In genomic region chr2:35878506-35878905, GRCm38 (mm10) we compare ENCODE assay signal across 22 mouse cellular contexts.
DNase-seq lines count a peak whose midpoint lies in the region; ATAC-seq and TF ChIP-seq lines count a peak whose summit lies in the region.
"Had no signal": no experiment of that assay in that cellular context is flagged by ENCODE, and none has a peak within 500 bp of the region (broad histone marks: within the 10 kb centered on the region; RNA-seq: fewer than 3 reads in every experiment).

No protein-coding gene starts in this region.

- no peak for TF ChIP-seq CTCF in cerebellum, adult 2 months (IDR thresholded peaks at IDR 0.05; ENCODE audit: borderline replicate concordance, insufficient read depth, low read depth, low read length)

- peak overlapping the region; percentile 69 for H3K4me3 ChIP-seq in megakaryocyte, embryonic 14.5 days (replicated peaks)
- H3K4me3 ChIP-seq in cerebellum, adult 2 months (replicated peaks; ENCODE audit: insufficient read depth, low read depth, low read length), result no peak overlapping the region
- no peak overlapping the region for H3K4me3 ChIP-seq in hindbrain, embryonic 14.5 days (replicated peaks; ENCODE audit: low read length)

- 98% methylated on average over 3 of the region's 3 CpGs for WGBS in cerebellum, adult 2 months
- 98% methylated on average over 3 of the region's 3 CpGs for WGBS in hindbrain, embryonic 14.5 days

- no peaks in the 10 kb centered on the region for H3K27me3 ChIP-seq in megakaryocyte, embryonic 14.5 days (replicated peaks)
- no peaks in the 10 kb centered on the region for H3K27me3 ChIP-seq in cerebellum, adult 2 months (ENCODE audit: control insufficient read depth, insufficient read depth, low read length)
- no peaks in the 10 kb centered on the region for H3K27me3 ChIP-seq in hindbrain, embryonic 14.5 days (ENCODE audit: control insufficient read depth, insufficient read depth, low read length)
- H3K27me3 ChIP-seq: Patski had no signal

- no peak overlapping the region for H3K9ac ChIP-seq in hindbrain, embryonic 14.5 days

- H3K9me3 ChIP-seq in megakaryocyte, embryonic 14.5 days, result no peaks in the 10 kb centered on the region
- no peaks in the 10 kb centered on the region for H3K9me3 ChIP-seq in hindbrain, embryonic 14.5 days (ENCODE audit: control insufficient read depth, low read length)
- H3K9me3 ChIP-seq: G1E had no signal

- no peak overlapping the region for H3K27ac ChIP-seq in cerebellum, adult 2 months (ENCODE audit: insufficient read depth, low read length)
- H3K27ac ChIP-seq in hindbrain, embryonic 14.5 days, result no peak overlapping the region

- peaks cover 70% of the 10 kb centered on the region for H3K36me3 ChIP-seq in megakaryocyte, embryonic 14.5 days (replicated peaks; ENCODE audit: low read length)
- H3K36me3 ChIP-seq in hindbrain, embryonic 14.5 days (replicated peaks; ENCODE audit: control insufficient read depth, insufficient read depth), result no peaks in the 10 kb centered on the region
- H3K36me3 ChIP-seq: G1E had no signal

- no peak overlapping the region for H3K4me2 ChIP-seq in hindbrain, embryonic 14.5 days (replicated peaks)

- peak; percentile 49 for DNase-seq in adrenal gland, adult 2 months
- DNase-seq in adrenal gland, postnatal 25 days, result no peak
- DNase-seq in 3T3-L1 (ENCODE audit: low read depth, low spot score), result peak; percentile 51
- peak; percentile 43 for DNase-seq in NIH3T3 (ENCODE audit: low read depth)
- DNase-seq in cerebellum, adult 2 months, result no peak
- DNase-seq in hindbrain, embryonic 14.5 days (ENCODE audit: low spot score), result no peak
- DNase-seq: adrenal gland, adult 8-10 months; adrenal gland, postnatal 10 days; adrenal gland, postnatal 14 days; B cell, adult 2 months; cerebellum, adult 11 months; cerebellum, adult 11-12 months; cerebellum, adult 18-20 months; cerebellum, adult 8-10 months; cerebellum, adult 9-10 months; cerebellum, adult 9-11 months had no signal

- H3K4me1 ChIP-seq in megakaryocyte, embryonic 14.5 days, result peaks cover 98% of the 10 kb centered on the region
- peaks cover 7% of the 10 kb centered on the region for H3K4me1 ChIP-seq in cerebellum, adult 2 months (ENCODE audit: control insufficient read depth, insufficient read depth, low read length)
- H3K4me1 ChIP-seq in hindbrain, embryonic 14.5 days (replicated peaks; ENCODE audit: control insufficient read depth, insufficient read depth, low read length), result 0 out of 2 replicates have a peak, but pooled peaks cover 5% of the 10 kb centered on the region

- ATAC-seq in megakaryocyte, adult 5-6 weeks (ENCODE audit: poor library complexity, severe bottlenecking), result no peak
- no peak for ATAC-seq in hindbrain, embryonic 14.5 days (ENCODE audit: low FRiP score)
- ATAC-seq: activated CD4-positive, CD25-positive, alpha-beta regulatory T cell, adult 4 months; CD4-positive, CD25-positive, alpha-beta regulatory T cell, adult 4 months; Patski had no signal

- no peak for TF ChIP-seq POLR2A in cerebellum, adult 2 months (IDR thresholded peaks at IDR 0.05; ENCODE audit: borderline replicate concordance, insufficient read depth, low read length)

Comparison
In these comparisons a context has a peak if more than half of its experiments do, and no peak if none do; other contexts are left out.
1. DNase-seq: peak in adrenal gland, adult 2 months (single experiment), 3T3-L1 (single experiment) and NIH3T3 (single experiment); none in adrenal gland, postnatal 25 days (single experiment), cerebellum, adult 2 months (0 of 2) and hindbrain, embryonic 14.5 days (single experiment).